Mouse (Mus musculus): ENCODE measurements around the gene Susd1.

DNA sequence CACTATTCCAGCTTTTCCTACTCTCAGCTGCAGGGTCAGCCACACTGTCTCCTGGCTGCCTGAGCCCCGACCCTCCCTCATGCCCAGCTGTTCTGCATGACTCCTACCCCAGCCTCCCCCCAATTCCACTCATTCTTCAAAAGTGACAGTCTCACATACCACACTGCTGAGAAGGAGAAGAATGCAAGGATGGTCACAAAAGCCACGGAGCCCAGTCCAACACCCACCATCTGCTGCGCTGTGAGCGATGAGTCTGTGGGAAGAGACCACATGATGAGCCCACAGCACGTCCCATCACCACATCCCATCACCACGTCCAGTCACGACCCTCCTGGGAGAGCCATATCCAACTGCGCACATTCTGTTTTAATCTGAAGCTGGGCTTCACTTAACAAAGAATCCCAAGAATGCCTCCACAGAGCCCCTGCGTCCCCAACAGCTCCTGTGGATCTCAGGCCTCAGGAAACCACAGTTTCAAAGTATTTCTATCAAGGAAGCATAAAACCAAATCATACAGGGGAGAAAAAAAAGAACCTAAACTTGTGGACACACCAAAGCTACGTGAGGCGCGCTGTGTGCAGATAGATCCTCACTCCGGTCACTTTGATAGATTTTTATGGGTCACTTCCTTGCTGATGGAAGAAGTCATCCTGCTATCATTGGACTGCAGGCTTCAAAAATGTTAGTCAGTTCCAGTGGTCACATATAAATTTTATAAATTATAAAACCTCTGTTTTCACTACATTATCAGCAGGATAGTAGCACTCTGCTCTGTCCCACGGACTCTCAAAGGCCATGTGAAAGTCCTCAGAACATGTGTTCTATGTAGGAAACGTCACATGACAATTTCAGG, 122.7 kb downstream of the Susd1 start:
- no peak for TF ChIP-seq POLR2A (IDR thresholded peaks at IDR 0.05; ENCODE audit: borderline replicate concordance, extremely low read depth, insufficient read depth, insufficient read length, poor library complexity, severe bottlenecking)
- no peak for TF ChIP-seq CTCF (IDR thresholded peaks at IDR 0.05; ENCODE audit: borderline replicate concordance, extremely low read depth, insufficient read depth, insufficient read length)
